Mouse (Mus musculus) MEL (cell line): Measurements from ENCODE around the gene Kcnb1.

Source experiments
- CTCF ChIP-seq, 3 experiments: IDR thresholded peaks in 2 of 3; conservative IDR thresholded peaks in 1 of 3; 2 replicates each; pipeline ENCODE4 v1.5.1; 2011 to 2012; ENCODE audit warnings: low read length in 3 of 3, low read depth in 2 of 3, mild to moderate bottlenecking in 2 of 3, improper control_type of control experiment in 1 of 3, inconsistent platforms in 1 of 3, mixed read lengths in 1 of 3, moderate library complexity in 1 of 3; ENCODE audit not compliant: control insufficient read depth in 1 of 3, insufficient read depth in 1 of 3, poor library complexity in 1 of 3, severe bottlenecking in 1 of 3
- EP300 ChIP-seq, 2 experiments: IDR thresholded peaks; 2 replicates each; pipeline ENCODE4 v1.6.1; 2011; ENCODE audit warnings: improper control_type of control experiment in 2 of 2, low read length in 2 of 2, low read depth in 1 of 2, mild to moderate bottlenecking in 1 of 2
- GATA1 ChIP-seq: IDR thresholded peaks from 2 replicates; pipeline ENCODE4 v1.6.1; 2011; ENCODE audit warnings: low read depth, low read length, improper control_type of control experiment
- MAFK ChIP-seq: IDR thresholded peaks from 2 replicates; pipeline ENCODE4 v1.6.1; 2011; ENCODE audit warnings: low read depth, mild to moderate bottlenecking, low read length, improper control_type of control experiment, borderline replicate concordance
- MEF2A ChIP-seq: IDR thresholded peaks from 2 replicates; pipeline ENCODE4 v1.6.1; 2014; ENCODE audit warnings: low read depth, mild to moderate bottlenecking, inconsistent platforms, low read length, improper control_type of control experiment; ENCODE audit not compliant: poor library complexity, insufficient replicate concordance, severe bottlenecking; ENCODE audit errors: extremely low read depth
- MYB ChIP-seq: IDR thresholded peaks from 2 replicates; pipeline ENCODE4 v1.6.1; 2011; ENCODE audit warnings: mild to moderate bottlenecking, low read depth, low read length, improper control_type of control experiment
- MYC ChIP-seq: IDR thresholded peaks from 2 replicates; pipeline ENCODE4 v1.6.1; 2011; ENCODE audit warnings: low read depth, mild to moderate bottlenecking, low read length, improper control_type of control experiment, moderate library complexity
- POLR2A ChIP-seq, 2 experiments: IDR thresholded peaks; 2 replicates each; pipeline ENCODE4 v1.6.1; 2011 to 2012; ENCODE audit warnings: low read length in 2 of 2, mild to moderate bottlenecking in 2 of 2, control low read depth in 1 of 2, improper control_type of control experiment in 1 of 2, low read depth in 1 of 2, moderate library complexity in 1 of 2; ENCODE audit not compliant: control insufficient read depth in 1 of 2, insufficient read depth in 1 of 2, poor library complexity in 1 of 2
- POLR2AphosphoS2 ChIP-seq: IDR thresholded peaks from 2 replicates; pipeline ENCODE4 v1.6.1; 2011; ENCODE audit warnings: low read length, improper control_type of control experiment
- TCF12 ChIP-seq: IDR thresholded peaks from 2 replicates; pipeline ENCODE4 v1.6.1; 2014; ENCODE audit warnings: low read depth, mild to moderate bottlenecking, inconsistent platforms, low read length, improper control_type of control experiment, moderate library complexity
- USF1 ChIP-seq: IDR thresholded peaks from 2 replicates; pipeline ENCODE4 v1.6.1; 2014; ENCODE audit warnings: low read depth, mild to moderate bottlenecking, inconsistent platforms, low read length, improper control_type of control experiment, moderate library complexity
- ZKSCAN1 ChIP-seq: IDR thresholded peaks from 2 replicates; pipeline ENCODE4 v1.6.1; 2012; ENCODE audit warnings: low read depth, mild to moderate bottlenecking, inconsistent platforms, low read length, improper control_type of control experiment, moderate library complexity
- ZMIZ1 ChIP-seq: IDR thresholded peaks from 2 replicates; pipeline ENCODE4 v1.6.1; 2012; ENCODE audit warnings: low read depth, mild to moderate bottlenecking, inconsistent platforms, low read length, improper control_type of control experiment, moderate library complexity
- ZNF384 ChIP-seq: IDR thresholded peaks from 2 replicates; pipeline ENCODE4 v1.6.1; 2012; ENCODE audit warnings: low read depth, mild to moderate bottlenecking, inconsistent platforms, low read length, improper control_type of control experiment

DNA sequence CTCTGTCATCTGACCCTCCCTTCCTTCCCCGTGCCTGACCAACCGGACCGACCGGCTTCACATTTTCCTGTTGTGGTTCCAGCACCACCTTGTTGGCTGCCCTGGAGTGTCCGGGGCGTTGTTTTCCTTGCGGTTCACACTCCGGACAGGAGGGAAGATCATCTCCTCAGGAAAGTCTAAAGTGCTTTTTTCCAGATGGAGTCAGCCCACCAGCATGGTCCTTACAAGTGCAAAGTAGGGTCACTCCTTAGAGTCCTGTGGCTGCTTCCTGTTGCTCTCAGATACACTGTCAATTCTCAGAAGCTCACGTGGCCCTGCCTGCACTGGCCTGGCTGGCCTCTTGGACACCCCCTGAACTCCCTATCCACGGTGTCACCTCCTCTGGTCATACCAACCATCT is 71.9 kb downstream of the Kcnb1 start:
- no peak for TF ChIP-seq ZNF384
- TF ChIP-seq MEF2A: no peak
- TF ChIP-seq ZMIZ1: no peak
- no peak for TF ChIP-seq ZKSCAN1
- no peak for TF ChIP-seq USF1
- no peak for TF ChIP-seq MYB
- TF ChIP-seq TCF12: no peak
- no peak for TF ChIP-seq EP300 (IDR thresholded peaks at IDR 0.05; ENCODE audit: low read depth in 1 of 2, low read length in 2 of 2)
- no peak for TF ChIP-seq CTCF (IDR thresholded peaks at IDR 0.05 in 2 of 3, conservative IDR thresholded peaks at IDR 0.05 in 1 of 3; ENCODE audit: control insufficient read depth in 1 of 3, insufficient read depth in 1 of 3, low read depth in 2 of 3, low read length in 3 of 3, poor library complexity in 1 of 3, severe bottlenecking in 1 of 3)
- TF ChIP-seq POLR2A (IDR thresholded peaks at IDR 0.05; ENCODE audit: control insufficient read depth in 1 of 2, insufficient read depth in 1 of 2, low read depth in 1 of 2, low read length in 2 of 2, poor library complexity in 1 of 2): no peak
- TF ChIP-seq POLR2AphosphoS2: no peak
- no peak for TF ChIP-seq GATA1
- TF ChIP-seq MYC: no peak
- no peak for TF ChIP-seq MAFK
